In the genomic region with DNA sequence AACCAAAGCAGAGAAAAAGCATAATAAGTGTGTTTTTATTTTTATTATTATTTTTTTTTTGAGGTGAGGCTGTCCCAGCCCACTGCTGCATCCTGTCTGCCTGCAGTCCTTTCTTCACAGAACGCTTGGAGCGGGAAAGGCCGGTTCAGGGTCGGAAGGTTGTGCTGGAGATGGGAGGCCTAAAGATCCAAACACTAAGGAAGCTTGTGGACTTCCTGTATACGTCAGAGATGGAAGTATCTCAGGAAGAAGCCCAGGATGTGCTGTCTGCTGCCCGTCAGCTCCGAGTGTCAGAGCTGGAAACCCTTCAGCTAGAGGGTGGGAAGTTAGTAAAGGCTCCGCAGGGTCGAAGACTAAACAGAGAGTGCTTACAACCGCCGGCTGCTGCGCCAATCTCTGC, we compare ENCODE assay signal across 18 mouse cellular contexts. TPM values are rescaled to one million over a fixed set of nuclear protein-coding genes. Genes with fewer than 3 reads are reported as not detected.
DNase-seq lines count a peak whose midpoint lies in the region; ATAC-seq and TF ChIP-seq lines count a peak whose summit lies in the region.
"Had no signal": no experiment of that assay in that cellular context is flagged by ENCODE, and none has a peak within 500 bp of the region (broad histone marks: within the 10 kb centered on the region; RNA-seq: fewer than 3 reads in every experiment).

No protein-coding gene starts in this region.

- no peaks in the 10 kb centered on the region for H3K27me3 ChIP-seq in heart, embryonic 11.5 days (ENCODE audit: control insufficient read depth, insufficient read depth, low read length)
- H3K27me3 ChIP-seq in liver, adult 2 months (ENCODE audit: control insufficient read depth, insufficient read depth, low read length) = no peaks in the 10 kb centered on the region
- H3K27me3 ChIP-seq: forebrain, embryonic 15.5 days; hindbrain, embryonic 12.5 days; midbrain, embryonic 15.5 days had no signal

- WGBS in heart, embryonic 11.5 days (ENCODE audit: insufficient replicate concordance) = 46% methylated on average over 12 of the region's 12 CpGs
- 73% methylated on average over 12 of the region's 12 CpGs for WGBS in liver, adult 2 months

- peaks cover 8% of the 10 kb centered on the region; the same call in 1 of the 2 replicates for H3K4me1 ChIP-seq in heart, embryonic 11.5 days (ENCODE audit: control insufficient read depth, insufficient read depth, low read length)
- H3K4me1 ChIP-seq in liver, adult 2 months (ENCODE audit: control insufficient read depth, insufficient read depth, low read length) = peaks cover 7% of the 10 kb centered on the region; the same call in 1 of the 2 replicates

- no peaks in the 10 kb centered on the region for H3K79me2 ChIP-seq in liver, adult 2 months (ENCODE audit: control insufficient read depth, insufficient read depth, low read length)

- ATAC-seq in heart, embryonic 11.5 days (replicated peaks; ENCODE audit: insufficient number of reproducible peaks, low FRiP score, low TSS enrichment) = no peak
- no peak for ATAC-seq in cerebellum, adult (ENCODE audit: insufficient number of reproducible peaks, low FRiP score, low TSS enrichment)
- ATAC-seq: forebrain, embryonic 15.5 days; midbrain, embryonic 15.5 days had no signal

- no peak for TF ChIP-seq POLR2A in liver, adult 2 months (IDR thresholded peaks at IDR 0.05; ENCODE audit: extremely low read depth, insufficient read depth, low read length)

- no peaks in the 10 kb centered on the region for H3K9me3 ChIP-seq in heart, embryonic 11.5 days (replicated peaks; ENCODE audit: control insufficient read depth, low read length)
- H3K9me3 ChIP-seq: forebrain, embryonic 15.5 days; midbrain, embryonic 15.5 days had no signal

- intact Hi-C loops in left cerebral cortex, postnatal 10 days (cut with DNase I) = no loop called here

- no peak overlapping the region for H3K4me3 ChIP-seq in heart, embryonic 11.5 days (ENCODE audit: low read depth, low read length)
- H3K4me3 ChIP-seq in liver, adult 2 months (ENCODE audit: insufficient read depth, low read depth, low read length) = no peak overlapping the region
- H3K4me3 ChIP-seq: forebrain, embryonic 15.5 days; gastrocnemius, adult 2 months; hindbrain, embryonic 12.5 days; midbrain, embryonic 15.5 days had no signal

- no peak overlapping the region for H3K4me2 ChIP-seq in heart, embryonic 11.5 days
- H3K4me2 ChIP-seq: forebrain, embryonic 15.5 days; hindbrain, embryonic 12.5 days; midbrain, embryonic 15.5 days had no signal

- DNase-seq in heart, adult 8-10 months (ENCODE audit: low spot score) = no peak
- DNase-seq in liver, adult 2 months (ENCODE audit: extremely low read depth, low read depth, low spot score) = no peak
- DNase-seq in liver = no peak
- peak; percentile 27 to 51 for DNase-seq in kidney, postnatal 25 days
- DNase-seq in lung, postnatal 4 days = peak; percentile 37 to 65
- no peak for DNase-seq in left cerebral cortex, postnatal 10 days (ENCODE audit: extremely low spot score in 1 of 2, low spot score in 2 of 2)
- DNase-seq: adrenal gland, postnatal 10 days; cerebellum, postnatal 36 days; gastrocnemius, adult 2 months; thymus, adult 18-20 months had no signal

- peaks cover 3% of the 10 kb centered on the region; the same call in 1 of the 2 replicates for H3K36me3 ChIP-seq in heart, embryonic 11.5 days (ENCODE audit: control insufficient read depth, insufficient read depth, low read length)
- no peaks in the 10 kb centered on the region for H3K36me3 ChIP-seq in liver, adult 2 months (ENCODE audit: control insufficient read depth, insufficient read depth, low read length)
- H3K36me3 ChIP-seq: midbrain, embryonic 15.5 days had no signal

- no peak for TF ChIP-seq CTCF in liver, adult 2 months (IDR thresholded peaks at IDR 0.05; ENCODE audit: low read depth, low read length)

- peak overlapping the region; percentile 62 for H3K27ac ChIP-seq in heart, embryonic 11.5 days (ENCODE audit: low read depth, low read length)
- peak overlapping the region; percentile 46 for H3K27ac ChIP-seq in liver, adult 2 months (replicated peaks; ENCODE audit: insufficient read depth, low read depth, low read length)
- H3K27ac ChIP-seq: forebrain, embryonic 15.5 days; gastrocnemius, adult 2 months; hindbrain, embryonic 12.5 days; midbrain, embryonic 15.5 days had no signal

- H3K9ac ChIP-seq in heart, embryonic 11.5 days (ENCODE audit: low read depth, low read length) = 0 out of 2 replicates have a peak overlapping the region, but pooled peaks have one; percentile 6
- no peak overlapping the region for H3K9ac ChIP-seq in liver, adult 2 months (ENCODE audit: low read depth, low read length)
- H3K9ac ChIP-seq: forebrain, embryonic 15.5 days; hindbrain, embryonic 12.5 days; midbrain, embryonic 15.5 days had no signal

RNA-seq across cellular contexts. Expression of a gene that starts 4.5 kb away (rescaled TPM):
- polyA plus RNA-seq in heart, embryonic 11.5 days (2014; fragmentation: Nextera tagmentation; extraction: Ambion mirVana) = 298 and 299 TPM in 2 replicates
- total RNA-seq in heart, adult 8-10 months (2022) = 10 to 100 TPM; 24.0 to 25.9 (median 24.0) TPM
- total RNA-seq in liver, adult 2 months (2014; rRNA removed) = 19.2 and 27.3 TPM in 2 replicates
- 18.8 and 19.6 TPM in 2 replicates for polyA plus RNA-seq in liver, adult 2 months (2012; rRNA removed)
- total RNA-seq in left cerebral cortex, postnatal 10 days (2021) = 10 to 100 TPM; 71.0 to 73.0 TPM

RNA-seq across cellular contexts. Expression of a gene that starts 7.2 kb away (rescaled TPM):
- polyA plus RNA-seq in heart, embryonic 11.5 days (2014; fragmentation: Nextera tagmentation; extraction: Ambion mirVana) = 0.14 and 0.20 TPM in 2 replicates
- not detected for total RNA-seq in heart, adult 8-10 months (2022)
- total RNA-seq in liver, adult 2 months (2014; rRNA removed) = 0.07 TPM in 1 of 2 replicates, not detected in the other
- polyA plus RNA-seq in liver, adult 2 months (2012; rRNA removed) = not detected in 2 replicates
- not detected for total RNA-seq in left cerebral cortex, postnatal 10 days (2021)
- total RNA-seq: gastrocnemius, adult 2 months had no signal
- polyA plus RNA-seq: large intestine, adult 2 months; spleen, adult 2 months had no signal

RNA-seq across cellular contexts. Expression of a gene that starts 11.8 kb away (rescaled TPM):
- not detected in 2 replicates for polyA plus RNA-seq in heart, embryonic 11.5 days (2014; fragmentation: Nextera tagmentation; extraction: Ambion mirVana)
- 1 to 10 TPM; 2.7 to 9.6 (median 4.9) TPM for total RNA-seq in heart, adult 8-10 months (2022)
- not detected in 2 replicates for total RNA-seq in liver, adult 2 months (2014; rRNA removed)
- not detected in 2 replicates for polyA plus RNA-seq in liver, adult 2 months (2012; rRNA removed)
- 10 to 100 TPM in 1 of 2 experiments, 1 to 10 TPM in 1; 6.7 to 11.1 TPM for total RNA-seq in left cerebral cortex, postnatal 10 days (2021)
- total RNA-seq: adrenal gland, postnatal 10 days had no signal
- polyA plus RNA-seq: forebrain, embryonic 15.5 days; hindbrain, embryonic 12.5 days; large intestine, adult 2 months; midbrain, embryonic 15.5 days; neural tube, embryonic 11.5 days; spleen, adult 2 months had no signal

RNA-seq across cellular contexts. Expression of a gene that starts 12.1 kb away (rescaled TPM):
- 41.8 and 42.1 TPM in 2 replicates for polyA plus RNA-seq in heart, embryonic 11.5 days (2014; fragmentation: Nextera tagmentation; extraction: Ambion mirVana)
- total RNA-seq in heart, adult 8-10 months (2022) = 10 to 100 TPM; 11.5 to 13.4 (median 12.8) TPM
- 7.9 and 9.3 TPM in 2 replicates for total RNA-seq in liver, adult 2 months (2014; rRNA removed)
- 5.5 and 5.6 TPM in 2 replicates for polyA plus RNA-seq in liver, adult 2 months (2012; rRNA removed)
- 10 to 100 TPM; 36.1 to 36.8 TPM for total RNA-seq in left cerebral cortex, postnatal 10 days (2021)

RNA-seq across cellular contexts. Expression of a gene that starts 12.9 kb away (rescaled TPM):
- 144 and 175 TPM in 2 replicates for polyA plus RNA-seq in heart, embryonic 11.5 days (2014; fragmentation: Nextera tagmentation; extraction: Ambion mirVana)
- total RNA-seq in heart, adult 8-10 months (2022) = 100 to 1,000 TPM in 3 of 4 experiments, 10 to 100 TPM in 1; 95.0 to 143 (median 120) TPM
- 50.6 and 53.6 TPM in 2 replicates for total RNA-seq in liver, adult 2 months (2014; rRNA removed)
- polyA plus RNA-seq in liver, adult 2 months (2012; rRNA removed) = 83.5 and 92.1 TPM in 2 replicates
- 100 to 1,000 TPM; 183 to 192 TPM for total RNA-seq in left cerebral cortex, postnatal 10 days (2021)

Comparison
In these comparisons a context has a peak if more than half of its experiments do, and no peak if none do; other contexts are left out.
1. DNase-seq: peak in kidney, postnatal 25 days (2 of 2) and lung, postnatal 4 days (2 of 2); none in heart, adult 8-10 months (single experiment), liver, adult 2 months (single experiment), liver (single experiment) and left cerebral cortex, postnatal 10 days (0 of 2).